Mouse (Mus musculus) gastrocnemius, postnatal 14 days (tissue): ENCODE measurements at regions not wholly inside any gene's neighbourhood (a gene's known extent, or its start where the extent isn't known, plus 50 kb on each side); places are given as distances from the start of the nearest gene placed in this dataset.

ENCODE experiments used
- DNase-seq: peaks from one replicate; pipeline ENCODE4 v3.0.0; 2021; ENCODE audit warnings: mixed read lengths
- intact Hi-C: fragments of 180-260 bp; cut with DNase I; formaldehyde crosslinking; loops from one replicate; pipeline ENCODE4 v1.15.1; 2025; ENCODE audit warnings: low total_unique reads

DNA sequence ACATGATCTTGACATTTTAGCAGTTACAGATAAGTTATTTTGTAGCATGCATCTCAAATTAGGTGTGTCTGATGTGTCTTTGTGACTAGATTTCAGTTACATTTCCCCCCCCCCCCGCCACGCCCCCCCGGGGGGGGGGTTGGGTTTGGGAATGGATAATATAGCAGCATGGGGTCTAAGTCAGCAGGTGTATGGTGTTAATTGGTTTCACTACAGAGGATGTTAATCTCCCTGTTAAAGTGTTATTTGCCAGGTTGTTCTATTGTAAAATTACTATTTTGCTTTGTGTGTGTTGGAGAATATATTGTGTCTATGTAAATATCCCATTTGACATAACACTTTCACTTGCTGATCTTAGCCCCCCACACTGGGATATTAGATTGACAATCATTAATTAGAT, 319.2 kb downstream of the Lmo7 start:
- intact Hi-C loops, result no loop called here
- no peak for DNase-seq

DNA sequence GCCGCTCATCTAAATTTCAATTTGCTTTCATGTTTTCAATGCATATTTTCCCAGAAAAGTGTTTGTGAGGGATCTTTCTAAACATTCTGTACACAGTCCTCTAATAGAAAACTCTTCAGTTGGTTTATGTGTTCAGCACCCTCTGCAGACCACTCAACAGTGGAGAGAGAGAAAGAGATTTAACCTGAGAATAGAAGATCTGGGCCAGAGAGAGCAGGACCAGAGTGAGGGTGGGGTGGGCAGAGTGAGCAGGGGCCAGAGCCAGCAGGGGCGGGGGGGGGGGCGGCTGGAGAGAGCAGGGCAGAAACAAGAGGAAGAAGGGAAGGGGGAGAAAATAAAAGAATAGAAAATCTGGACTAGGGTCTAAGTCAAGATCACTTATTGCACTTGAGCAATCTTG, 318.7 kb downstream of the Lmo7 start:
- DNase-seq, result no peak
- intact Hi-C loops, result no loop called here

- intact Hi-C loops, result no loop called here
- no peak for DNase-seq
Measured at GRCm38 (mm10) chr14:102038145-102038544, 308.4 kb downstream of the Lmo7 start.

DNA sequence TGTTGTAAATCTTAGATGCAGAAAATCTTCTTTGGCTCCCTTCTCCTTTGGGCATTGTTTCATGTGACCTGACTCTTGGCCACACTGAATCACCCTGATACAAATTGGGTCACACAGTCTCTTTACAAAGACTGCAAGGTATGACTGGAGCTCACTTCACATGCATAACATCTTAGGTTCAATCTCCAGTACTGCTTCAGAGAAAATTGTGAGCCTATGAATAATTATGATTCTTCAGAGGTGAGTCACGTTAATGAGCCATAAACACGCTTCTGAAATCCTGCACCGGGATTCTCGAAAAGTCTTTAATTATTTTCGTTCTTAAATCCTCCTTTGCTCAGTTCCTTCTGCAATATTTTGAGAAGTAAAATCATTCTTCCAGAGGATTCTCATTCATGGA, 307.7 kb downstream of the Lmo7 start:
- DNase-seq, result no peak
- intact Hi-C loops, result no loop called here

- DNase-seq, result no peak
- intact Hi-C loops, result no loop called here
Measured at GRCm38 (mm10) chr14:102031047-102031903, 301.5 kb downstream of the Lmo7 start.

- intact Hi-C loops, result no loop called here
- DNase-seq, result no peak
Measured at GRCm38 (mm10) chr14:102024646-102025045, 294.9 kb downstream of the Lmo7 start.

- DNase-seq, result peak; percentile 16
- intact Hi-C loops, result no loop called here
Measured at GRCm38 (mm10) chr14:102020161-102020605, 290.4 kb downstream of the Lmo7 start.

- intact Hi-C loops, result no loop called here
- no peak for DNase-seq
Measured at GRCm38 (mm10) chr14:102019320-102019719, 289.6 kb downstream of the Lmo7 start.

DNA sequence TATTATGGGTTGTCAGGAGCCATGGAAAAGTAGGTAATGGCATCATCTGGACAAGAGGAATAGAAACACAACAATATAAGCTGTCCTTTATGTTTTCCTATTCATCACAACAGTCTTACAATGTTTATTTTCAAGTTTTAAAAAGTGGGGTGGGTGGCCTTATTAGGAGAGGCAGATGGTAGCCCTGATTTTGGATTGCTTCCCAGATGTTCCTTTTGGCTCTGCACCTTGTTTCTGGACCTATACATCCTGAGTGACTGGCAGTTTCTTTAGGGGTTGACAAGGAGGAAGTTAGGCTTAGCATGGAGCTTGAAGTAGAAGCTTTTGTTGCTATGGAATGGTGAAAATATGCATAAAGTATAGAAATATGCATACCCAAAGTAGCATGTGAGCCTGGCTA, 286.8 kb downstream of the Lmo7 start:
- intact Hi-C loops, result no loop called here

GRCm38 (mm10) chr14:102014976-102015603, 285.3 kb downstream of the Lmo7 start:
- DNase-seq, result no peak

More for the DNA sequence above, 286.8 kb downstream of the Lmo7 start:
- no peak for DNase-seq

GRCm38 (mm10) chr14:102013238-102013637, 283.5 kb downstream of the Lmo7 start:
- intact Hi-C loops, result no loop called here
- DNase-seq, result no peak

More at GRCm38 (mm10) chr14:102014976-102015603, 285.3 kb downstream of the Lmo7 start:
- intact Hi-C loops, result no loop called here

- intact Hi-C loops, result no loop called here
- DNase-seq, result no peak
Measured at GRCm38 (mm10) chr14:101997535-101997934, 267.8 kb downstream of the Lmo7 start.

DNA sequence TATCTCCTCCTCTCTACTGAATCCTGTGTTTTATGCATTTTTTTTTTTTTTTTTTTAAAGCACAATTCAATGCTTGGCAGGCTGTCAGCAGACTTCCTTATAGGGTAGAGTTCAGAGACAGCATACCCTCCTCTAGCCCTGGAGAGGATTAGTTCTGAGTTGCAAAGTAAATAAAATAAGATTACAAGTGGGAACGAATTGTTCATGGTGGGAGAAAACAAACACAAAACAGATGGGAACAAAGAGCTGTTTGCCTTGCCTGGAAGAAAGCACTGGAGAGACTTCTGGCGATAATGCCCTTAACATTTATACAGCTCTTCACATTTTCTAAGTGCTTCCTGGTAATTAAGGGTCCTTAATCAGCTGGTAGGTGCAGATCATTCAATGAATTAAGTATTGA, 254.6 kb downstream of the Lmo7 start:
- intact Hi-C loops, result no loop called here
- no peak for DNase-seq
